Mouse (Mus musculus) ES-Bruce4 (cell line): ENCODE results near the gene Gm13288. TPM values are rescaled to one million over a fixed set of nuclear protein-coding genes. Genes with fewer than 3 reads are reported as not detected.

Experiments
- H3K27ac ChIP-seq: 2 replicates; pipeline ENCODE4 v1.5.1; 2012; ENCODE audit warnings: low read length, inconsistent platforms; ENCODE audit not compliant: insufficient read depth
- H3K27me3 ChIP-seq: 2 replicates; pipeline ENCODE4 v1.6.1; 2012; ENCODE audit warnings: mild to moderate bottlenecking, low read length, inconsistent platforms; ENCODE audit not compliant: control insufficient read depth, poor library complexity, insufficient read depth, severe bottlenecking
- H3K36me3 ChIP-seq: 2 replicates; pipeline ENCODE4 v1.6.1; 2012; ENCODE audit warnings: inconsistent platforms, mild to moderate bottlenecking, low read length, moderate library complexity; ENCODE audit not compliant: control insufficient read depth, poor library complexity, insufficient read depth, severe bottlenecking
- H3K4me1 ChIP-seq: one replicate; pipeline ENCODE4 v1.8.1; 2011; ENCODE audit warnings: low read length; ENCODE audit not compliant: control insufficient read depth, insufficient read depth
- H3K4me3 ChIP-seq: 2 replicates; pipeline ENCODE4 v1.5.1; 2011; ENCODE audit warnings: low read depth, mild to moderate bottlenecking, low read length
- H3K9ac ChIP-seq: 2 replicates; pipeline ENCODE4 v1.6.1; 2012; ENCODE audit warnings: low read depth, mild to moderate bottlenecking, inconsistent platforms; ENCODE audit not compliant: poor library complexity, severe bottlenecking
- H3K9me3 ChIP-seq: replicated peaks from 2 replicates; pipeline ENCODE4 v1.6.1; 2012; ENCODE audit warnings: mild to moderate bottlenecking, low read length, inconsistent platforms; ENCODE audit not compliant: control insufficient read depth, poor library complexity, insufficient read depth, severe bottlenecking
- CTCF ChIP-seq: IDR thresholded peaks from one replicate; pipeline ENCODE4 v1.8.1; 2011; ENCODE audit warnings: low read depth, low read length
- EP300 ChIP-seq: IDR thresholded peaks from 2 replicates; pipeline ENCODE4 v1.6.1; 2011; ENCODE audit warnings: low read depth, low read length; ENCODE audit not compliant: insufficient read depth
- POLR2A ChIP-seq: IDR thresholded peaks from one replicate; pipeline ENCODE4 v1.8.1; 2011; ENCODE audit warnings: low read length; ENCODE audit not compliant: insufficient read depth
- polyA plus RNA-seq: library from polyadenylated mRNA; stranded (reverse); fragments of >200 nt; gene quantifications from 2 replicates; pipeline ENCODE4 v1.2.4, GENCODE M21; 2011; ENCODE audit warnings: low read depth; ENCODE audit not compliant: missing spikeins, insufficient read depth, insufficient read length

The Gm13288 gene
- polyA plus RNA-seq, 1 experiment = not detected

DNA sequence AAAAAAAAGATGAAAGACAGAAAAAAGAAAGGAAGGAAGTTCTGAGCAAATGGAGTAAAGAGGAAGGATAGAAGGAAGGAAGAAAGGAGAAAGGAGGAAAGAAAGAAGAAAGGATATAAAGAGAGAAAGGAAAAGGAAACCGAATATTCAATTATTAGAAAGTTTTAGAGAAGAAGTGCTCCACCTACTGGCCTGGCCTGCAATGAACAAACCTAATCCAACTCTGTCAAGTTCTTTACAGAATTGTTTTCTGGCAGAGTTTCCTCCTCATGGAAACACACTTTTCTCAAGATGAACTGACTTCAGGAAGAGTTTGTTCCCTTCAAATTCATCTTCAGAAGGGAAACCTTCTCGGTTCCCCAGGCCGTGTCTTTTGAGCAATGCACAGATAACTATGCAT lies 33.5 kb downstream of the Gm13288 start:
- Histone ChIP-seq H3K9me3 (no peaks in the 10 kb centered on the region), H3K27me3 (no peaks in the 10 kb centered on the region), H3K27ac (no peak overlapping the region), H3K9ac (no peak overlapping the region), H3K4me1 (no peaks in the 10 kb centered on the region), H3K4me3 (no peak overlapping the region), H3K36me3 (no peaks in the 10 kb centered on the region)
- TF ChIP-seq POLR2A (no peak), EP300 (no peak), CTCF (no peak)

DNA sequence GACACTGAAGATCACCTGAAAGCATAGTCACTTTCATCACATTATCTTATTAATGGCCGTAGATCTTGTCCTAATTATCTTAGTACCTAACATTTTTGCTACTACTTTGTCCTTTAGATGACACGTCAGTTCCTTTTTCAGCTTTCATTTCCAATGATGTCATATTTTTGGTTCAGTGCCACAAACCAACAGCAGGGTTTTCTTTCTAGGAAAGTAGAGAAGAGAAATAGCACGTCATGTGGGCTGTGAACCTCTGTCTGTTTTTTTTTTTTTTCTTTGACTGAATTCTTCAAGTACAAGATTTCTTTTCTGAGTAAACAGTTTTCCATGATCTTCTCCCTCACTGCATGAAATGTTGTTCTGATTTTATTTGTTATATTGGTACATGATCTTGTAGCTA lies 34.7 kb downstream of the Gm13288 start:
- Histone ChIP-seq H3K36me3 (no peaks in the 10 kb centered on the region), H3K9me3 (no peaks in the 10 kb centered on the region), H3K27ac (no peak overlapping the region), H3K4me1 (no peaks in the 10 kb centered on the region), H3K27me3 (no peaks in the 10 kb centered on the region), H3K9ac (no peak overlapping the region), H3K4me3 (no peak overlapping the region)
- TF ChIP-seq CTCF (no peak), EP300 (no peak), POLR2A (no peak)

DNA sequence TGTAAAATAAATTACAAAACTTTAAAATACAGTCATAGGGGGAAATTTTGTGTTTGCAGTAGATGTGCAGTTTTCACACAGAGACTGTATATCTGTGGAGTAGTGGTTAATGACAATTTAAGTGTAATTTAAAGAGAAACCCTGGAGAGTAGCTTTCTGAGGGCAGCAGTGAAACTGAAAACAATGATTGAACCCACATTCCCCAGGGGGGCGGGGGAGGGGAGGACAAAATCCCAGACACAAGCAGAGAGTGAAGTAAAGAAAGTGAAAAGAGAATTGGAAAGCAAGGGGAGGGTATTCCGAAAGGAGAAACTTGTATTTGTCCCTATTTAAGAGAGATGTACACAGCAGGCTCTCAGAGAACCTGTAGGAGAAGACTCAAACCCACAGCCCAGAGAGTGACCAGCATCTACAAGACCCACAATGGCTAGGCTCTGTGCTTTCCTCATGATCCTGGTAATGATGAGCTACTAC lies 36.1 kb downstream of the Gm13288 start, which contains the start of gene Ifna4:
TSS of gene Ifna4 (plus strand) at position 424 of the 474 bp plus-strand sequence.
- no peaks in the 10 kb centered on the region for H3K36me3 ChIP-seq
- H3K4me1 ChIP-seq = no peaks in the 10 kb centered on the region
- no peak within 1 kb of the TSS for H3K4me3 ChIP-seq
- H3K9ac ChIP-seq = no peak within 1 kb of the TSS
- no peak within 1 kb of the TSS for H3K27ac ChIP-seq
- H3K9me3 ChIP-seq = no peaks in the 10 kb centered on the region
- TF ChIP-seq POLR2A (no peak), CTCF (no peak), EP300 (no peak)
- H3K27me3 ChIP-seq = no peaks in the 10 kb centered on the region

DNA sequence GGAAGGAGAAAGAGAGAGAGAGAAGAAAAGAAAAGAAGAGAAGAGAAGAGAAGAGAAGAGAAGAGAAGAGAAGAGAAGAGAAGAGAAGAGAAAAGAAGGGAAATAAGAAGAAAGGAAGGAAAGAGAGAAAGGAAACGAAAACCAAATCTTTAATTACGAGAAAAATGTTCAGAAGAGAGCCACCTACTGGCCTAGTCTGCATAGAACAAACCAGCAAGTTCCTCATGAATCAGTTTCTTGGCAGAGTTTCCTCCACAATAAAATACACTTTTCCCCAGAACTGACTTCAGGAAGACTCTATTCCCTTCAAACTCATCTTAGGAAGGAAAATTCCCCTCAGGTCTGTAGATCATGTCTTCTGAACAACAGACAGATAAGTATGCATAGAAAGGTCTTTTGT lies 40.0 kb downstream of the Gm13288 start:
- no peak for TF ChIP-seq CTCF
- no peak for TF ChIP-seq EP300
- TF ChIP-seq POLR2A = no peak
- Histone ChIP-seq H3K36me3 (no peaks in the 10 kb centered on the region), H3K4me3 (no peak overlapping the region), H3K27me3 (no peaks in the 10 kb centered on the region), H3K9me3 (no peaks in the 10 kb centered on the region), H3K9ac (no peak overlapping the region), H3K4me1 (no peaks in the 10 kb centered on the region), H3K27ac (no peak overlapping the region)

DNA sequence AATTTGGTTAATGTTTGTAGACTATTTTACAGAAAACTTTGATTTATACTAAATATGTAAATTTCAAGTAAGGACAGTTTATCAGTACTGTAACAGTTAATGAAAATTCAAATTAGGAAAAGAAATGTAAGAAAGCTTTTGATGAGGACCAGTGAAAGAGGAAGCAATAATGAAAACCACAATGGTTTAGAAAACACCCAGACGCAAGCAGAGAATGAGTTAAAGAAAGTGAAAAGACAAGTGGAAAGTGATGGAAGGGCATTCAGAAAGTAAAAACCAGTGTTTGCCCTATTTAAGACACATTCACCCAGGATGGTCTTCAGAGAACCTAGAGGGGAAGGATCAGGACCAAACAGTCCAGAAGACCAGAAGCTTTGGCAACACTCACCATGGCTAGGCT lies 44.4 kb downstream of the Gm13288 start, which contains the start of gene Ifna1:
TSS of gene Ifna1 (plus strand) at position 390 of the 400 bp plus-strand sequence.
- Histone ChIP-seq H3K9me3 (no peaks in the 10 kb centered on the region), H3K27me3 (no peaks in the 10 kb centered on the region), H3K27ac (no peak within 1 kb of the TSS), H3K4me3 (no peak within 1 kb of the TSS), H3K36me3 (no peaks in the 10 kb centered on the region), H3K4me1 (no peaks in the 10 kb centered on the region), H3K9ac (no peak within 1 kb of the TSS)
- no peak for TF ChIP-seq POLR2A
- no peak for TF ChIP-seq EP300
- TF ChIP-seq CTCF = no peak

DNA sequence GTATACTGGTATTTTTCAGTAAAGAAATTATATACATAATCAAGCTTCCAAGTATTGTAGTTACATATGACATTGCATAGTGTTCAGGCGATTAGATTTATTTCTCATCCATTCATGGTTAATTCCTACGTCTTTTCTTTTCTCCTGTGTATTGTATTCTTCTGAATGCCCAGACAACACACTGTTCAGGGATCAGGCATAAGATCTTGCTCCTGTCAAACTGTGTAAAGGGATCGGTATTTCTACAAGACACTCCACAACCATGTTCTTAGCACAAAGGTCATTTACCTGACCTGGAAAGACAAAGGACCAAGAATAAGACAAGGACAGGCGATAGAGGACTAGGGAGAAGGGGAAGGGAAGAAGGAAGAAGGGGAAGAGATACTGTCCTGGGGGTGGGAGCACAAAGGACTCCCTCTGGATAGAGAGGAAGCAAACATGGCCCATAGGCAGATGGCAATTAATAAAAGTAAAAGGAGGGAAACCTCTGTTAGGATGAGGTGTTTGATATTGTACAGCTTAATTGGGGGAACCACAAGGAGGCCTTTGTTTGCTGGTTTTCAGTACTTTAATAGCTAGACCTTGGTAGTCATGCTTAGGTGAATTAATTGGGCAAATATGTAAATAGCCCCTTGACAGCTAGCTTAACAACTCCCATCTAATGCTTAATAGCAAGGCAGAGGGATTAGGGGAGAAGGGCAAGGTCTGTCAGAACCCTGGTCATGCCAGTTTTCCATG lies 45.9 kb downstream of the Gm13288 start:
- H3K4me1 ChIP-seq = no peaks in the 10 kb centered on the region
- TF ChIP-seq CTCF = no peak
- no peak for TF ChIP-seq POLR2A
- no peak for TF ChIP-seq EP300
- no peaks in the 10 kb centered on the region for H3K9me3 ChIP-seq
- H3K36me3 ChIP-seq = no peaks in the 10 kb centered on the region
- H3K4me3 ChIP-seq = no peak overlapping the region
- H3K27ac ChIP-seq = no peak overlapping the region
- no peak overlapping the region for H3K9ac ChIP-seq
- H3K27me3 ChIP-seq = no peaks in the 10 kb centered on the region

Other genes starting within 250 kb of the Gm13288 start
- gene Ifna15, start 247.3 kb upstream of the Gm13288 start, polyA plus RNA-seq = not detected in 2 replicates
- not detected in 2 replicates for gene Ifna14, start 233.7 kb upstream of the Gm13288 start, polyA plus RNA-seq
- gene Ifna9, start 213.1 kb upstream of the Gm13288 start, polyA plus RNA-seq = not detected in 2 replicates
- gene Ifna12, start 202.2 kb upstream of the Gm13288 start, polyA plus RNA-seq = not detected in 2 replicates
- not detected in 2 replicates for gene C87499, start 171.1 kb upstream of the Gm13288 start, polyA plus RNA-seq
- not detected in 2 replicates for gene Ifna13, start 161.1 kb upstream of the Gm13288 start, polyA plus RNA-seq
- gene Ifna16, start 128.6 kb upstream of the Gm13288 start, polyA plus RNA-seq = not detected in 2 replicates
- gene Ifna2, start 121.6 kb upstream of the Gm13288 start, polyA plus RNA-seq = not detected in 2 replicates
- gene Ifnab, start 114.2 kb upstream of the Gm13288 start, polyA plus RNA-seq = not detected in 2 replicates
- gene Gm26566, start 83.7 kb upstream of the Gm13288 start, polyA plus RNA-seq = not detected in 2 replicates
- gene Klhl9, start 83.1 kb upstream of the Gm13288 start, polyA plus RNA-seq = 79.5 and 83.1 TPM in 2 replicates
- not detected in 2 replicates for gene Gm13271, start 50.7 kb upstream of the Gm13288 start, polyA plus RNA-seq
- gene Gm13283, start 45.4 kb upstream of the Gm13288 start, polyA plus RNA-seq = not detected in 2 replicates
- not detected in 2 replicates for gene Gm13290, start 31.7 kb upstream of the Gm13288 start, polyA plus RNA-seq
- not detected in 2 replicates for gene Gm13289, start 28.6 kb upstream of the Gm13288 start, polyA plus RNA-seq
- gene Gm13272, start 25.7 kb upstream of the Gm13288 start, polyA plus RNA-seq = not detected in 2 replicates
- gene Ifnz, start 23.4 kb upstream of the Gm13288 start, polyA plus RNA-seq = not detected in 2 replicates
- not detected in 2 replicates for gene Gm13276, start 19.8 kb upstream of the Gm13288 start, polyA plus RNA-seq
- gene Gm13277, start 16.9 kb upstream of the Gm13288 start, polyA plus RNA-seq = not detected in 2 replicates
- not detected in 2 replicates for gene Gm13278, start 14.0 kb upstream of the Gm13288 start, polyA plus RNA-seq
- not detected in 2 replicates for gene Gm13275, start 11.0 kb upstream of the Gm13288 start, polyA plus RNA-seq
- not detected in 2 replicates for gene Gm13279, start 8.1 kb upstream of the Gm13288 start, polyA plus RNA-seq
- not detected in 2 replicates for gene Gm13285, start 5.9 kb upstream of the Gm13288 start, polyA plus RNA-seq
- not detected in 2 replicates for gene Gm13287, start 2.3 kb upstream of the Gm13288 start, polyA plus RNA-seq
- gene Ifna7, start 10.7 kb downstream of the Gm13288 start, polyA plus RNA-seq = not detected in 2 replicates
- gene Ifna11, start 14.4 kb downstream of the Gm13288 start, polyA plus RNA-seq = not detected in 2 replicates
- gene Ifna6, start 21.9 kb downstream of the Gm13288 start, polyA plus RNA-seq = not detected in 2 replicates
- not detected in 2 replicates for gene Ifna5, start 30.0 kb downstream of the Gm13288 start, polyA plus RNA-seq
- gene Ifna4, start 36.3 kb downstream of the Gm13288 start, polyA plus RNA-seq = not detected in 2 replicates
- not detected in 2 replicates for gene Ifna1, start 44.6 kb downstream of the Gm13288 start, polyA plus RNA-seq
- gene Ifne, start 74.7 kb downstream of the Gm13288 start, polyA plus RNA-seq = not detected in 2 replicates